Mouse (Mus musculus) ES-CJ7 (cell line): ENCODE measurements around the gene Usp24.

Source experiments
- DNase-seq: peaks from one replicate; pipeline ENCODE4 v3.0.0; 2011; ENCODE audit warnings: low read depth, low spot score

The Usp24 gene

DNA sequence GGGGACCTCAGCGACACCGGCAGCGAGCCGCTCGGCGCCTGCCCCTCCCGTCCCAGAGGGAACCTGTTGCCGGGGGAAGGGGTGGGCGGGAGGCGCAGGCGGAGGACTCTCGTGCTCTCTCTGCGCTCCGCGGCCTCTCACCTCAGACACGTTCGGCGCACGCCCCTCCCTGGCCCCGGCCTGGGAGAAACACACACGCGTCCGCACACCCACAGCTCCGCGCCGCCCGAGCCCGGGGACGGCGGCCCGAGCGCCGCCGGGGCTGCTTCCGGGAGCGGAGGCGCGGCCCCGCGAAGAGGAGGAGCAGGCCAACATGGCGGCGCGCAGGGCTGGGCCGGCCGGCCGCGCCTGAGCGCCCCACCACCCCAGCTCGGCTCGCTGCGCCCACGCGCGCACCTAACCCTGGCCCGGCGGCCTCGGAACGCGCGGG, at the start of gene Usp24:
TSS of gene Usp24 (plus strand) at position 293 of the 430 bp plus-strand sequence.
- peak; percentile 39 for DNase-seq

- no peak for DNase-seq
Observed at GRCm38 (mm10) chr4:106276937-106277336, 39.1 kb upstream of the Usp24 start.

- no peak for DNase-seq
Observed at GRCm38 (mm10) chr4:106279177-106279576, 36.8 kb upstream of the Usp24 start.

DNA sequence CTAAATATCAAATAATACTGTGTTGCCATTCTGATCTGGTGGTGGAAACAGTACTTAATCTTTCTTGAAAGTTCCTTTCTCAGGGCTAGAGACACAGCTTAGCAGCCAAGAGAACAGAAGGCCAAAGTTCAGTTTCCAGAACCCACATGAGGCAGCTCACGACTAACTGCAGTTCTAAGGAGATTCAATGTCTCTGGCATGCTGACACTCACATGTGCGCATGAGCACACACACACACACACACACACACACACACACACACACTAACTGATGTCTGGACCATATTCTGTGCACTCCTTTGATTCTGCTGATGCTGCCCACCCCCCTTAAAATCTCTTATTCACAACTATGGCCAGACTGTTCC, 34.9 kb upstream of the Usp24 start:
- no peak for DNase-seq

- no peak for DNase-seq
Observed at GRCm38 (mm10) chr4:106281492-106282122, 34.4 kb upstream of the Usp24 start.

DNA sequence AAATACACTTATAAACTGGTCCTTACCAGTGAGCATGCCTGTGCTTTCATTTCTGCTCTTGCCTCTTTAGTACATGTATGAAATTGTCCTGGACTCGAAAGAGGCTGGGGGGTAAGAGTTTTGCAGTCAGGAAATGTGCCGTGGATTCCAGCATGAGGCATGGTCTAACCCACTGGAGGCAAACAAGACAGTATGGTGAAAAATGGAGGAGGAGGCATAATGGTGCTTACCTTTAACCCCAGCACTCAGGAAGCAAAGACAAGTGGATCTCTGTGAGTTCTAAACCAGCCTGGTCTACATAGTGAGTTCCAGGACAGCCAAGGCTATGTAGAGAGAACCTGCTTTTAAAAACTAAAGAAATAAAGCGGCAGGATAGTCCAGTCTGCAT, 33.9 kb upstream of the Usp24 start:
- DNase-seq = no peak

GRCm38 (mm10) chr4:106286958-106287743, 28.9 kb upstream of the Usp24 start:
- DNase-seq = no peak

GRCm38 (mm10) chr4:106290201-106290600, 25.8 kb upstream of the Usp24 start:
- DNase-seq = no peak

- DNase-seq = no peak
Observed at GRCm38 (mm10) chr4:106292823-106293222, 23.2 kb upstream of the Usp24 start.

- no peak for DNase-seq
Observed at GRCm38 (mm10) chr4:106293378-106294090, 22.5 kb upstream of the Usp24 start.

GRCm38 (mm10) chr4:106295696-106296095, 20.3 kb upstream of the Usp24 start:
- DNase-seq = no peak

DNA sequence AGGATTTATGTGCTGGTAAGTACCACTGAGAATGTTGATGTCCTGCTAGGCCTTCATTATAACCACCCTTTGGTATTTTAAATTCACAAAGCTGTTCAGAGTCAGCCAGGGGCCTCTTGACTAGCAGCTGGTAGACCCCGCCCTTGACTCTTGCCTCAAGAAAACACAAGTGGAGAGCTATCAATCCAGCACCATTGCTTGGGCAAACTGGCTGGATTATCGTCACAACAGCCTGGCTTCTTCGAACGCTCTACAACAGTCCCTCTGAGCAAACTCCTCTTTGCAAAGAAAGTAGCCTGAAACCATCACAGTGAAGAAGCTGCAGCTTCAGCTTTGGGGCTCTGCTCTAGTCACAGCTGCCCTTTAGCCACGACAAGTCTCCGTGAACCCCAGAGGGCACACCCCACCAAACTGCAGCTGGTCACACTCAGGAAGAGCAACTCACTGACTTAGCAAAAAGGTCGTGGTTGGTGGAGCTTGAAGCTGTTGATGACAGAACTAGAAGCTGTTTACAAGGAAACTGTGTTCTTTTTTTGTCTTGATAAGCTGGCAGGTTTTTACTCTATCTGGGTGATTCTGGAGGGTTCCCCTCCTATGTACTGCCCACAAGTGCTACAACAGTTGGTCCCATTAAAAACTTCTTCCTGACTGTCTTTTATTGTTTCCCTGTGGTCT, 19.5 kb upstream of the Usp24 start:
- no peak for DNase-seq

DNA sequence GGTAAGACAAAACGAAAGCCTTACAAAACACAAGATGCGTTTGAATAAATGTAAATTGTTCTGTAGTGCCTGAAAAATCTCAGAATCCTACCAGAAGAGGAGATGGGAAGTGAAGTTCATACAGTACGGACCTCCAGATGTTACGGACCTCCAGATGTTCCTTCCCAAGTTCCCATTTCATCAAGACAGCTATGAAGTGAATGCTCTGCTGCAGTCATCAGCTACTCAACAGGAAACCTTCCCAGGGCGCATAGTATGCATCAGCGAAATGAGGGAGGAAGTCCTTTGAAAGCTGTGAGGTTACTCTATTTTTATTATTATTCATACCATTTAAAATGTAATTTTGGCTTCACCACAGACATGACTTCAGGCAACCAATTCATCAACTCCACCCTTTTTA, 14.7 kb upstream of the Usp24 start:
- no peak for DNase-seq

GRCm38 (mm10) chr4:106308090-106308489, 7.9 kb upstream of the Usp24 start:
- DNase-seq = no peak

GRCm38 (mm10) chr4:106312651-106313050, 3.4 kb upstream of the Usp24 start:
- DNase-seq = no peak

DNA sequence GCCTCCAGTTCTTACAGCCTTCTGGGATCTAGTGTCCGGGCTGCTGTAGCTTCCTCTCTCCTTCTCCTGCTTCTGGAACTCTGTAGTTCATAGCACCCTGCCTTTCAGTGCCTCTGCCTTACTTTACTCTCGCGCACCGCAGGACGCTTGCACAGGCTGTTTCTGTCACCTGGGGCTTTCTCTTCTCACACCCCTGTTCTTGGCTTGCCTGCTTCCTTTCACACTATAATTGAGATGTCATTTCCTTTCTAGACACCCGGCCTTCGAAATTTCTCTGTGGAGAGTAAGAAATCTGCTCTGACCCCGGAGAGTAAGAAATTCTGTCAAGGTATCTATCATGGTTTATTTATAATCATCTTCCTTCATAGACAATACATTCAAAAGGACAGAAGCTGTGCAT, 2.9 kb upstream of the Usp24 start:
- DNase-seq = no peak

GRCm38 (mm10) chr4:106313874-106314273, 2.1 kb upstream of the Usp24 start:
- peak; percentile 76 for DNase-seq

GRCm38 (mm10) chr4:106314291-106314690, 1.7 kb upstream of the Usp24 start:
- DNase-seq = no peak

DNA sequence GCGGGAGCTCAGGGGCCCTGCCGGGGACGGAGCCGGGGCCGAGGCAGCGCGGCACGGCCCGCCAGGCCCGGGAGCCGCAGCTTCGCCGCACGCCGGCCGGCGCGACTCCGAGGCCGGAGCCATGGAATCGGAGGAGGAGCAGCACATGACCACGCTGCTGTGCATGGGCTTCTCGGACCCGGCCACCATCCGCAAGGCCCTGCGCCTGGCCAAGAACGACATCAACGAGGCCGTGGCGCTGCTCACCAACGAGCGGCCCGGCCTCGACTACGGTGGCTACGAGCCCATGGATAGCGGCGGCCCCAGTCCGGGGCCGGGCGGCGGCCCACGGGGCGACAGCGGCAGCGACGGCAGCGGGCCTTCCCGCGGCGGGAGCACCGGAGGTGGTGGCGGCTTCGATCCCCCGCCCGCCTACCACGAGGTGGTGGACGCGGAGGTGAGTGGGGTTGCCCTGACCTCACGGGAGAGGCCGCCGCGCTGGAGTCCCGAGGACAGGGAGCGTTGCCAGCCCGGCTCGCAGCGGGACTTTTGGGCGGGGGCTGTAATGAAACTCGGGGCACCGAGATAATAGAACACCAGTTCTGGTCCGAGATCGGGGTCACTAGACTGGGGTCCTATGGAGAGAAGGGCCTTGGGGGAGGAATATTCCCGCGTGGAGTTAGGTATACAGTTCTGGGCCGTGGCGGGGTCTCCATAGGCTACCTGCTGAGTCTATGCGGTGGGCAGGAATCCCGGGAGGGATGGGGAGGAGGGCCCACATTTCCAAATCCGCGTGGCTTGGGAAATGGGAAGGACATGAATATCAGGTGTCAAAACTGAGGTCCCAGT, 552 bp downstream of the Usp24 start:
- DNase-seq = no peak

DNA sequence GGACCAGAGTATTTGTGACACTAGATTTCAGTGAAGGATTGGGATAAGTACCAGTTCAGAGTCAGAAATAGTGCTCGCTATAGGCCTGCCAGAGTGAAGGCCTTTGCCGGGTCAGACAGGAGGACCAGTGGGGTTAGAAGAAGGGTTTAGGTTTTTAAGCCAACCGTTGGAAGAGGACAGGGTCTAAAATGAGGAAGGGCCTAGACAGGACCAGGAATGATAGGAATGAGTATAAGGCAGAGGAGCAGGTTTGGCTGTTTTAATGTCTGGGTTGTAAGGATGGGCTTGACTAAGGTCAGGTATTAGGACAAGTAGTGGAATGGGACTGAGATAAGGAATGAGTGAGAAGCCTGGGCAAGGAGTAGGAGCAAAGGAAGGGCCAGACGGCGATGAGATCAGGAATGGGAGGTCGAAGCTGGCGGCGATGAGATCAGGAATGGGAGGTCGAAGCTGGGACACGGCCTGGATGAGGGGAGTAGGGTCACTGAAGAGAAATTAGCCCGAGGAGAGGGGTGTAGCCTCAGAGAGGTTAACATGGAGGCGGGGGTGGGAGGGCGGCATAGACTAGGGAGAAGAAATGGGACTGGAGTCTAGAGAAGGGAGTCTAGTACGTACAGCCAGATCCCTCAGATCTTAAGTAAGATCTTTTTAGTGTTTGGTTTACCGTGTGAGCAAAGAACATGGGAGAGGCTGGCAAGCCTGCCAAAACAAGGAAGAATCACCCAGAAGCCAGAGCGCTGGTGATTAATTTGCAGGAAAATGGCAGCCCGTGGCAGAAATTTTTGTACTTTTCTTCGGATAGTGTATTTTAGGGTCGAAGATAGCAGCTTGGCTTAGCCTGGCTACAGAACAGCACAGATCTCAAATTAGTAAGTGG, 1.4 kb downstream of the Usp24 start:
- DNase-seq = no peak
